Mouse (Mus musculus): ENCODE measurements around the gene Sulf2. TPM values are rescaled to one million over a fixed set of nuclear protein-coding genes. Genes with fewer than 3 reads are reported as not detected.

Gene Sulf2
- polyA plus RNA-seq, 1 experiment, result 78.8 TPM

DNA sequence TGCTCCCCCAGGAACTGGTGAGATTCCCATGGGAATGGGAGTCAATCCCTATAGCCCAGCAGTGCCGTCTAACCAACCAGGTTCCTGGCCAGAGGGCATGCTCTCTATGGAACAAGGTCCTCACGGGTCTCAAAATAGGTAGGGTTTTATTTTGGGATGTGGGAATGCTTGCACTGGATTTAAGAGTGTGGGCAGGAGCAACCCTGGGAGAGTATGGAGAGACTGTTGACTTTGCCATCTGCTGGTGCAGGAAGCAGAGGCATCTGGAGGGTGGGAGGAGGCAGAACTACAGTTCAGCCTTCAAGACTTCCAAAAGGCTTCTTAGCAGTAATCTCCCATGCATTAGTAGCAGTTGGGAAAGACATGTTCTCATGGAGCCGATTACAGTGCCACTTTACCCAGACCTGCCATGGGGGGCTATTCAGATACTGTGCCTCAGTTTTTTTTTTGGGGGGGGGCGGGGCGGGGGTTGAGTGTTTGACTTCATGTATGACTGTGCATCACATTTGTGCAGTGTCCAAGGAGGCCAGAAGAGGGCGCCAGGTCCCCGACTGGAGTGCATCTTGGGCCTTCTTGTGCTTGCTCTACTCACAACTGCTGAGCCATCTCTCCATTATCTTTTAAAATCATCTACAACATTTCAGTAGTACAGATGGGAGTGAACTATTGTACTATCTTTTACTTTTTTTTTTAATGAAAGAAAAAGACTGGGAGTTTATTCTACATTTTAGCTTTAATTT is 95.6 kb downstream of the Sulf2 start:
- no peak for DNase-seq (ENCODE audit: low spot score)

DNA sequence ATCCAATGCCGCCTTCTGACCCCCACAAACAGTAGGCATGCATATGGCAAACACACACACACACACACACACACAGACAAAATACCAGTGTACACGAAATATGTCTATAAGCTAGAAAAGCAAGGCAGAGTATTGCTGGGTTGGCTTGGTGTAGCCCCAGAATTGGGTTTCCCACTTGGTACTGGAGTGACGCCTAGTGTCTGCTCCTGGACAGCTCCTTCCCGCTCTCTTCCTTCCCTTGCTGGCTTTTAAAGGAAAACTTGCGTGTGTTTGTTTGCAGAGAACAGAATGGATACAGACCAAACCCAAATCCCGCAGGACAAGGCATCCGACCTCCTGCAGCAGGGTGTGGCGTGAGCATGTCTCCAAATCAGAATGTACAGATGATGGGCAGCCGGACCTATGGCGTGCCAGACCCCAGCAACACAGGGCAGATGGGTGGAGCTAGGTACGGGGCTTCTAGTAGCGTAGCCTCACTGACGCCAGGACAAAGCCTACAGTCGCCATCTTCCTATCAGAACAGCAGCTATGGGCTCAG is 101.4 kb downstream of the Sulf2 start:
- DNase-seq (ENCODE audit: low spot score), result no peak

DNA sequence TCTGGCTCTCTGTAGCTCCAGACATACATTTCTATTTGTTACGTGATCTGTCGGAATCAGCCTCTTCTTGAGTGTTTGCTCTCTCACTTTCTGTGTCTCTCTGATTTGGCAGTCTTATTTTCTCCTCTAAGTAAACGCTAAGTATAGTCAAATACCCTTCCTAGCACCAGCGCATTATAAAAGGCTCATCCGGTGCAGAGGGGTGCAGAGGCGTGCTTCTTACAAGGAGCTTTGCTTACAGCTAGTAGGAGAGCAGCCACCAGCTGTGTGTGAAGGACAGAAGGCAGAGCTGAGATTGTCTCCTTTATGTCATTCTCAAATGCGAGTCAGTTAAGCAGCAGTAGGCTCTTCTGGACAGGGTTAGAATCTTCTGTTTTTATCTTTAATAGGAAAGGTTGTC is 103.5 kb downstream of the Sulf2 start:
- DNase-seq (ENCODE audit: low spot score), result no peak

DNA sequence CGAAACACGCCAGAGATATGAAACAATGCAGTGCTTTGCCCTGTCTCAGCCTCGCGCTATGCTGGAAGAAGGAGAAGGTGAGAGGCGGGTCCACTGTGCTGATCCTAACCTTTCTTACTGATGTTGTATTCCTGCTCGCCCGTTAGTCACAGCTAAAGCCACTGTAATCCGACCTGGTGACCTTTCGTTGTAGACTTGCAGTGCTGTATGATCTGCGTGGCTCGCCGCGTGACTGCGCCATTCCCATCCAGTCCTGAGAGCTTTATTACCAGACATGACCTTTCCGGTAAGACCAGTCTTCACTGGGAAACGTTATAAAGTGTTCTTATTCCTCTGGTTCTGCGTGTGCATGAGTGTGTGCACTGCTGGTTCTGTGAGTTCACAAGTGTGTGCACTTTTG is 104.0 kb downstream of the Sulf2 start:
- DNase-seq (ENCODE audit: low spot score), result no peak

DNA sequence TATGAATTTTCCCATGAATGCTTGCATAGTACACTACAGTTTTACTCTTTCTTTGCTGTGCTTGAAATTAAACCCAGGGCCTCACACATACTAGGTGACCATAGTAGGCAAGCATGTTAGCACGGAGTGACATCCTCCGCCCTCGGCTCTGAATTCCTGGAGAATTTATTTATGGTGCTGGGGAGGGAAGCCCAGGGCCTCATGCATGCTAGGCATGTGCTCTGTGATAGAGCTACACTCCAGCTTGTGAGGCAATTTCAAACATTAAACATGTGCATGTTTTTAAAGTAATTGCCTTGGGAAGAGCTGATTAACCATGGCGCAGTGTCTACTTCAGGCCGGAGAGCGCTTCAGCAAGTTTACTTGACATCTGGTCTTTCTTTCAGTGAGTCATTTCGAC is 106.6 kb downstream of the Sulf2 start:
- no peak for DNase-seq (ENCODE audit: low spot score)

DNA sequence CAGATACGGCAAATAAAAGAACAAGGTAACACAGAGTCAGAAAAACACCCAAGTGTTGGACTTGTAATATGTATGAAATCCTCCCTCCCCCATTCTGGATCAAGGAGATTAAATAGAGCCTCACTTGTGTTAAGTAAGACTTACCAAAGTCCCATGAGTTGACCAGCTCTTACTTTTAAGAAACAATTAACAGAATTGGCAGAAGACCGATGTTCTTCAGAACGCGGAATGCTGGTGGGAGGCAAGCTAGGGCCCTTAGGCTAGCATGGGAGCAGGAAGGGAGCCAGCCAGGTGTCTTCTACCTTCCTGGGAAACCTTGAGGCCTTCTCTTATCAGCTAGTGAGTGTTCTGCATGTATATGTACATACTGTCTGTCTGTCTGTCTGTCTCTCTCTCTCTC is 107.5 kb downstream of the Sulf2 start:
- DNase-seq (ENCODE audit: low spot score), result no peak

DNA sequence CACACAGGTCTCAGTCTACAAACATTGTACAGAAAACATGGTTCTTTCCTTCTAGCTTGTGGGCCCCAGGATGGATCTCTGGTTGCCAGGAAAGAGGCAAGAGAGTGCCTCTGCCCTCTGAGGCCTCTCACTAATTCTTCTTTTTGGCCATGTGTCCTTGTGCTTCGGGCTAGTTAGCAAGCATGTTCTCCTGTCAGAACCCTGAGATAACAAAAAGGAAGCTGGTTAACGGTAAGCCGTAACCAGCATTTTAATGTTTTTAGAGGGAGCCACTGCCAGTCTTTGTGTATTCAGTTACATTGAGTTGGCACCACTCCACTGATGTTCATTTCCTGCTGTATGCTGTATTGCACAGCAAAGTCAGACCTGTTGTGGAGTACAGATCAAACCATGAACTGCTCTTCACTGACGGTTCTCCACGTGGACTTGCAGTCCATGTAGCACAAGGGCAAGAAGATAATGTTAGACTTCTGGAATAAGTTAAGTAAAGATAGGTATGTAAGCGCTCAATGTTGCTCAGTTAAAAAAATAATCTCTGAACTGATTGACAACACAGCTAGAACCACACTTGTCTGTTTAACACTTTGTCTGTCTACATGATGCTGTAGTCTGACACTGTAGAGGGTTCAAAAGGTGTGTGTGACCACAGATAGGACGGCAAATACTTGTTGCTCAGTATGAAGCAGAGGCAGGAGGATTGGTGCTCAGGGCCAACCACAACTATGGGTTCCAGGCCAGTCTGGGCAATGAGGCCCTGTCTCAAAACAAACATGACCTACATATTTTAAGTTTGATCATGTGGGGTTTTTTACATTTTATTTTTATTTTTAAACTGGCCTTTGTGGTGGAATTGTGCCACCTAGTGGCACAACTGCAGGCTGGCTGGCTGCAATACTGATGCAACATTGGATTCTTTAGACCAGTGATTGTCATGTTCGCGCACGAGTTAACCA is 109.6 kb downstream of the Sulf2 start:
- no peak for DNase-seq (ENCODE audit: low spot score)

DNA sequence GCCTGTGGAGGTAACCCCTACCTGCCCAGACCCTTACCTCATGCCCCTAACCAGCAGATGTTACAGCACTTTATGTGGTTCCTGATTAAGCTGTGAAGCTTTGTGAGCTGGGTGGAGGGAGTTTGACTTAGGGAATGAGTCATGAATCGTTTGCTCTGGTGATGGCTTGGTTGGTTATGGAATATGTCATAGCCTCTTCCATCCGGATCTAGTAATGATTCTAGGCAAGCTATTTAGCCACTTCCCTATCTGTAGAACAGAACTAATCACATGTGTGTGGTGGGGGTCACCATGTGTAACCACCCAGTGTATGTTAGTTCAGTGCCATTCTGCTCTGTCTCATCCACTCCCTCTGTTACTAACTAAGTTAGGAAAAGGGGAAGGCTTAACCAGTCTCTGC is 110.5 kb downstream of the Sulf2 start:
- DNase-seq (ENCODE audit: low spot score), result no peak

DNA sequence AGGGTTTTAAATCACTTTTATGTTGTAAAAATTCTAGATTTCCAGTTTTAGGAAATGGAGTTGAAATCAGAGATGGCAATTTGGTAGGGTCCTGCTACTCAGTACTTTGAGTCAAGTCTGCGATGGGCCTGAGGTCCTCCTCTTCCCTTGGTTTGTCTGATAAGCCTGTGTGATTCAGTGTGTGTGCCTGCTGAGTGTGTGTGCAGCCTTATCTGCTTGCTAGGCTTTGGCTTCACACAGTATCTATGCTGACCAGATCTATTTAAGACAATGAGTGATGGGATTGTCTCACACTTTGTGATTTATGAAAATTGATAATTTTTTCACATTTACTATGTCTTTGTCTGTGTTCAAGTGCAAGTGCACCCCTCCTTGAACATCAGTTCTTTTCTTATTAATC is 112.9 kb downstream of the Sulf2 start:
- DNase-seq (ENCODE audit: low spot score), result no peak

DNA sequence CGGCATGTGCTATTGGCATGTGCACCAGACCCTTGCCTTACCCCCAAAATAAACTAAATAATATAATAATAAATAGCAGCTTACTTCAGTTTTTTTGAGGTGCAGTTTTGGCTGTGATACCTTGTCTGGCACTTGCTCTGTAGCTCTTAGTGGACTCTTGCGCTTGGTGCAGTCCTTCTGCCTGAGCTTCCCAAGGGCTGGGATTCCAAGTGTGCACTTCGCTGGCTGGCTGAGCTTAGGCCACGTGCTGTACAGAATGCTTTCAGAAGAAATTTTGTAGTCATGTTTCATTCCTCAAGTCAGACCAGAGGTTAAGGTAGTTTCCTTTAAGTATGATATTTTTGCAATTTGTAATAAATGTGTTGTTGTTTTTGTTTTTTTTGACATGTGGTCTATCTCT is 115.8 kb downstream of the Sulf2 start:
- DNase-seq (ENCODE audit: low spot score), result no peak

DNA sequence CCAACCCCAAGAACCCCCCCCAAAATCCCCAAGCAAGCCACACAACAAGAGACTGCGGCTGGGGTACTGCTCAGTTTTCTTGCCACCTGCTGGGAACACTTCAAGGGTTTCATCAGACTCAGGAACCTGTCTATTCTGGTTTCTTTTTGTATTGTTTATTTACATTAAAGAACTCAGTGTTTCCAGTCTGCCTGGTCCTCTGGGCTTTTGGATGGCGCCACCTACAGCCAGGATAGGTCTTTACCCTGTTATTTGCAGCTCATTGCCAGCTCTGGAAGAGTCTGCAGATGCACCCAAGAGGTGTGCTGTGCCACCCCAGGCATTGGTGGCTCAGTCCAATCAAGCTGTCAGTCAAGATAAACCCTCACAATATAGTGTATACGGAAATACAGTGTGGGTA is 119.7 kb downstream of the Sulf2 start:
- no peak for DNase-seq (ENCODE audit: low spot score)

DNA sequence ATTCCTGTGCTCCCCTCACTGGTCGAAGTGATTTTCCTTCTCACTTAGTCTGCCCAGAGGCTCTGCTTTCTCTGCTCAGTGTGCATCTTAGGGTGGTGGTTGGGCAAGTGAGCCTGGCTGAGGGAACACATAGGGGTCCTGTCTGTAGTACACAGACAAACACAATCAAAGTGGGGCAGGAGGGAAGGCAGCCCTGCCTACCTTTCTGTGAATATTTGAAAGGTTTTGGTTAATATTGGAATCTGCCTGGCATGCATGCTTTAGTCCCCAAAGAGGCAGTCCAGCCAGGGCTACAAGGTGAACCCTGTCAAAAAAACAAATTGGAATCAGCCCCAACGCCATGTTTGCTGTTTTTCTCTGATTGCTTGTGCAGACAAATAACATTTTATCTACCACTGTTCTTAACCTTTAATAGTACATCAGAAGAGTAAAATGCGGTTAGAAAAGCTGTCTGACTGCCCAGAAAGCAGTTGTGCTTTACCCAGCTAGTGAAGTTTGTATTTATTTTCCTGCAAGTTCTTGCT is 120.4 kb downstream of the Sulf2 start:
- DNase-seq (ENCODE audit: low spot score), result no peak

DNA sequence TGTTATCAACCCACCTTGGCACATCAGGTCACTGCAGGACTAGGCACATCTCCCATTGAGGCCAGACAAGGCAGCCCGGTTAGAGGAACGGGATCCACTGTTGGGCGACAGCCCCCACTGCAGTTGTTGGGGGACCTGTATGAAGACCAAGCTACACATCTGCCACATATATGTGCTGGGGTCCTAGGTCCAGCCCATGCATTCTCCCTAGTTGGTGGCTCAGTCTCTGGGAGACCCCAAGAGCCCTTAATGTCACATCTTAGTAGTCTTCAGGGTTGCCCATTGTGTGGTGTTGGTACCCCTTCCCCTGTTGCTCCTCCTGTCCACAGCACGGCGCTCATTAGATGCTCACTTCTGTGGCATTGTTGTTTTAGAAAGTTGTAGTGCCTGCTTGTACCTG is 122.8 kb downstream of the Sulf2 start:
- DNase-seq (ENCODE audit: low spot score), result no peak

DNA sequence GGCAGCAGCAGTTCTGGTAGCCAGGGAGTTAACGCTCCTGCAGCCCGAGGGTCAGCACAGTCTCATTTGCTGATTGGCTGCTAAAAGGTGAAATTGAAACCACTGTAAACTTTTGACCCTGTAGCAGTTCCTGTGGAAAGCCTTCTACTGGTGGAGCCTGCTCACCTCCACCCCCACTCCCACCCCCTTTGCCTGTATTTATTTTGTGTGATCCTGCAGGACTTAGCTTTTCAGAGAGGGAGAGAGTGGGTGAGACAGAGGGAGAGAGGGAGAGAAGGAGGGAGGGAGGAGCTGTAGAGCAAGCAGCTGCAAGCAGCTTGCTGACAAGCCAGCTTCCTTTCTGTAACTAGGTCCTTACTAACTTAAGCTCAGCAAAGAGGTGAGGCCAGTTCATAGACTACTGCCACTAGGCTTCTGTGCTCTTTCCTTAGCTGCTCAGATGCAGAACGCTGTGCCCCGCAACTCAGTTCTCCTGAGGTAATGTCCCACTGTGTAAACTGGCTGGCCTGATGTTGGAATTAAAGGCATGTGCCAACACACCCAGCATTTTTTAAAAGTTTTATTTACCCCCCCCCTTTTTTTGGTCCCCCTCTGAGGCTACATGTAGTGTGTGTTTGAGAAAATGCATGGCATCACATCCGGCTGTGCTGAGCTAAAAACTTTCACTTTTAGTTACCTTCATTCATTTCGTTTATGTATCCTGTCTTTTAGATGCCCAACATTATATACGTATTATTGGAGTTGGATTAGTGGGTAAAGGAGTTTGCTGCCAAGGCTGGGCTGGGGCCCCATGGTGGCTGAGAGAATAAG is 124.1 kb downstream of the Sulf2 start:
- no peak for DNase-seq (ENCODE audit: low spot score)

DNA sequence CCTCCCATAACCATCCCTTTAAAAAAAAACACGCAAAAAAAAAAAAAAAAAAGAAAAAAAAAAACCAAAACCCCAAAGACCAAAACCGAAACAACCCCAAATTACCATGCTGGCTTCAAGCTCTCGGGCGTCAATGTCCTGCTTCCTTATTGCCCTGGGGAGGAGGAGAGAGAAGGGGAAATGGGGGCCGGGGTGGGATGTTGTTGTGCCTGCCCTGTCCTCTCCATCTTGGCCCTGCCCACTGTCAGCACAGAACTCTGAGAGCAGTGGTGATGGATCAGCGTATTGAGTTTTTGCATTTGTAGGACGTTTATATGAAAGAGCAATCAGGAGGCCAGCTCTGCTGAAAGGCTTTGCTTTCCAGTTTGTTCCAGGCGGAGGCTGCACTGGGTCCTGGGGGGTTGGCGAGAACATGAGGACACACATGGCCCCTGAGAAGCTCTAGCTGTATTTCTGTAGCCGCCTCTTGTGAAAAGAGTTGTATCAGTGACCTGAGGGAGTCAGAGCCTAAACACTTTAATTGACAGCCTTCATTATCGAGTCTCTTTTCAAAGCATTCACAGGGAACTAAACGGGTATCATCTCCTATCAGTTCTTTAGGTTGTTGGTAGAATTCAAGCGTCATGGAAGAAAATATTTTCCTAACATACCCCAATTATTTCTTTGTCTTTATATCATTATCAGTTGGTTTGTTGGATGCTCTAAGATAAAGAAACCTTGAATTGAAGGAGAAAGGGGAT is 125.0 kb downstream of the Sulf2 start:
- no peak for DNase-seq (ENCODE audit: low spot score)

DNA sequence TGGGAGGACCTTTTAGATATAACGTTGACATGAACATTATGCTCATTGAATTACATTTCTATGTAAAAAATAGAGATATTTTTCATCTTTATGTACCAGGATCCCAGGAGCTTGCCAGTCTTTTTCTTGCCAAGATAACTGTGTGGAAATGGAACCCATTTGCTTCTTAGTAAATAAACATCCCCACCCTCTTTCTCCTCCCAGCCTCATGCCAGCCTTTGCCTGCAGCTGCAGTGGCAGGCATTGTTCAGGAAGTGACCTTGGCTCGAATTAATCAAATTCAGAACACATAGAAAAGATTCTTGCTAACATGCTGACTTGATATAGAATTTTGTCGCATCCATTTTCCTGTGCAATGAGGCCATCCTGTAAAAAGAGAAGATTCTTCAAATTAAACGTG is 126.2 kb downstream of the Sulf2 start:
- DNase-seq (ENCODE audit: low spot score), result no peak

DNA sequence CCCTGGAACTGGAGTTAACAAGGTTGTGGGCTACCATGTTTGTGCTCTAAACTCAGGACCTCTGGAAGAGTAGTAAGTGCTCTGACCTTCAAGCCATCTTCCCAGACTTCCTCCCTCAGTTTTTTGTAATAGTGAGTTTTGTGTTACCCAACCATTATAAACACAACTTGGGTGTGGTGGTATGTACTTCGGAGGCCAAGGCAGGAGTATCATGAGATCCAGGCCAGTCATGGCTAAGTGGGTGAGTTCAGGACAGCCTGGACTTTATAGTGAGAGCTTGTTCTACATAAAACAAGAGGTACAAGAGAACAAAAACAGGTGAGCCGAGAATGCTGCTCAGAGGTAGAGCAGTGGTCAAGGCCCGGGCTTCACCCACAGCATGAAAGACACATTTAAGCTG is 127.6 kb downstream of the Sulf2 start:
- no peak for DNase-seq (ENCODE audit: low spot score)

DNA sequence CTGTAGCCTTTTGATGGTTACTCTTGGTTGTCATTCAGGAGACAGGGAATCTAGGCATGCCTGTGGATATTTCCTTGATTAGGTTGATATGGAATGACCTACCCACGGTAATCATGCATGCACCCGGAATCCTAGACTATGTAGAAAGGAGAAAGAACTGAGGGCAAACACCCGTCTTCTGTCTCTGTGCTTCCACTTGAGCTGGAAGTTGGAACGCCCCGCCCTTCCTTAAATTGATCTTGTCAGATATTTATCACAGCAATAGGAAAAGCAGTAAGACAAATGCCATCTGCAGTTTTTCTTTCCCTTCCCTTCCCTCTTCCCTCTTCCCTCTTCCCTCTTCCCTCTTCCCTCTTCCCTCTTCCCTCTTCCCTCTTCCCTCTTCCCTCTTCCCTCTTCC is 129.5 kb downstream of the Sulf2 start:
- DNase-seq (ENCODE audit: low spot score), result no peak

DNA sequence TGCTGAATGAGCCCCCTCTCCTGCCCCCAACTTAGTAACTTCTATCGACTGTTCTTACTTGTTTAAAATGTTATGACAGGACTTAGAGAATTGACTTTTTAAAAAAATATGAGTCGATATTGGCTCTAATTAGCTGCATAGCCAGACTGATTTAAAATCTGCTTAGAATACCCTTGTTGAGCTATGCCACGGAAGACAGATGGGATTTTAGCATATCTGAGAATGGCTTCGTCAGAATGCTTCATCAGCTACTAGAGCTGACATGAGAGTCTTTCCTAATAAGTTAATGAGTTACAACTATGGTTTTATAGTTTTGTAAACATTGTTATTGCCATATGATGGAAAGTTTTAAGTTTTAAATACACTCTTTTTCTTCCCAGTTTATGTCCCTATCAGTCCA is 130.8 kb downstream of the Sulf2 start:
- no peak for DNase-seq (ENCODE audit: low spot score)

DNA sequence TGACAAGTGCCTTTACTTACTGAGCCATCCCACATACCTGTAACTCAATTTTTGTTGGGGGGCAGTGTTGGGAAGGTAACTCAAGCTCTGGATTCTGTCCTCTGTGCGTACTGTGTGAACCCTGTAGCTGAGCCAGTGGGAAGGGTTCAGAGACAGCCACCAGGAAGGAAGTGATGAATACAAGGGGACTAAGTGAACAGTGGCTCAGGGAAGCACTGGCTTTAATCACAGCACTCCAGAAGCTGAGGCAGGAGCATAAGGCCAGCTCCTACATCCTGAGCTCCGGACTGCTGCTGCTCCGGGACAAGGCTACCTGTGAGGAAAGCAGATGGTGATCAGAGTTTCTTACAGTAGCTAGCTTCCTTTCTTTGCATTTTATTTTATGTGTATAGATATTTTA is 131.4 kb downstream of the Sulf2 start:
- DNase-seq (ENCODE audit: low spot score), result no peak

Data from urinary bladder, adult 2 months (tissue).